Mouse (Mus musculus): ENCODE data around the gene Ggps1.
"Not testable (repeated sequence)": the region's sequence is repeated elsewhere in the genome, so short reads cannot be mapped to it uniquely, and the experiment has no call there.

Gene Ggps1

DNA sequence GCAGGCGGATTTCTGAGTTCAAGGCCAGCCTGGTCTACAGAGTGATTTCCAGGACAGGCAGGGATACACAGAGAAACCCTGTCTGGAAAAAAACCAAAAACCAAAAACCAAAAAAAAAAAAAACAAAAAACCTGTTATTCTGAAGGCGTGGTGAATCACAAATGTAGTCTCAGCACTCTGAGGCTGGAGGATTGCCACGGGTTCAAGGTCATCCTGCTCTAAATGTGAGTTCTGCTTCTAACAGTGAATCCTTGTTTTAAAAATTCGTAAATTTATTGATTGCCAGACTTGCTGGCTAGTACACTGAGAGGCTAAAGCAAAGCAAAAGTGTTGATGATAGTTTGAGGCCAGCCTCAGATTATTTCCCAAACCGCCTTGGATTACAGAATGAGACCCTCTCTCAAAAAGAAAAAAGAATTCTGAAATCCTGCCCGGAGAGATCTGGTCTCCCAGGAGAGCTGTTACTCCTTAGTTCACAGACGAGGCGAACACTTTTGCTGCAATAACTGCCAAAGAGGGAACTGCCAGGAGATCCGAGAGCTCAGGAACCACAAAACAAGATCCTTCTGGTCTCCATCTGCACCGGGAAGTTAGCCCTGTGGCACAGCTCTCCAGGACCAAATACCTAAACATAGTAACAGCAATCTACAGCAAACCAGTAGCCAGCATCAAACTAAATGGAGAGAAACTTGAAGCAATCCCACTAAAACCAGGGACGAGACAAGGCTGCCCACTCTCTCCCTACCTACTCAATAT, 27.2 kb downstream of the Ggps1 start:
- DNase-seq: no peak

DNA sequence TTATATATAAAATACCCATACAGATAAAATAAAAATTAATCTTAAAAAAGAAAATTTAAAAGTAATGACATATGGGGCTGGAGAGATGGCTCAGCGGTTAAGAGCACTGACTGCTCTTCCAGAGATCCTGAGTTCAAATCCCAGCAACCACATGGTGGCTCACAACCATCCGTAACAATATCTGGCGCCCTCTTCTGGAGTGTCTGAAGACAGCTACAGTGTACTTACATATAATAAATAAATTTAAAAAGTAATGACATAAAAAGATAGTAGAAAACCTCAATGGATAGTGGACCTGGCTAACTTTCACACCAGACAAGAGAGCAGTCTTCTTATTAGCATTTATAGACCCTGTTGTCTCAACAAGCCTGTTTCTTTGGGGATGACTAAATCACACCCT, 27.9 kb downstream of the Ggps1 start:
- DNase-seq: not testable (repeated sequence)

DNA sequence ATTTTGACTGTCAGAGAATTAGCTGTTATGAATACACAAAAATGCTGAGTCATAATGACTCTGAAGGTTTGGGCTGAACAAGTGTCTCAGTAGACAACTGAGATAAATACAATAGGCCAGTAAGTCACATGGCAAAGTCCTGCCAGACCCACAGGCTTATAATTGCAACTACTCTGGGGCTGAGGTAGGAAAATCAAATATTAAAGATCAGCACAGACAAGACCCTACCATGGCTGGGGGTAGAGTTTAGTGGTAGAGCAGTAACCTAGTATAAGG, 29.3 kb downstream of the Ggps1 start:
- no peak for DNase-seq

DNA sequence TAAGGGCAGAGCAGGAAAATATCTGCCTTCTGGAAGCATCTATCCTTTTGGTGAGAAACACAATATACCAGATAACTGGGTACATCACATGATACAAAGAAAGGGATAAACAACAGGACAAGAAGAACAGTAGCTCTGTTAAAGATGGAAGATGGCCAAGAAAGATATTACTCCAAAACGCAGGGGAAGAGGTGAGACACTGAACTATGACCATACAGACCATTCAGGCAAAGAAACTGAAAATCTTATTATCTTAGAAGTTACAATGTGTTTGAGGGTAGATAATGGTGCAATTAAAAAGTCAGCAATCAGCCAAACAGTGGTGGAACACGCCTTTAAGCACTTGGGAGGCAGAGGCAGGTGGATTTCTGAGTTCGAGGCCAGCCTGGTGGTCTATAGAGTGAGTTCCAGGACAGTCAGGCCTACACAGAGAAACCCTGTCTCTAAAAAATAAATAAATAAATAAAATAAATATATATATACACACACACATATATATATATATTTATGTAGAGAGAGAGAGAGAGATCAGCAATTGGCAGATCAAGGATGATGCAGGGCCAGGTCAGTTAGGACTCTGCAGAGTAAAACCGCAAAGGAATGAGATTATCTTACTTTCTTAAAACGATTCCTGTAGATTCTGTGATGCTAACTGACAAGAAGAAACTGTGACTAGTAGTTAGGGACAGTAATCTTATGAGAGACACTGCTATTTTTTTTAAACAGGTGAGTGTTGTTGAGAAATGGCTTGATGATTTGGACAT, 29.8 kb downstream of the Ggps1 start:
- DNase-seq: no peak

DNA sequence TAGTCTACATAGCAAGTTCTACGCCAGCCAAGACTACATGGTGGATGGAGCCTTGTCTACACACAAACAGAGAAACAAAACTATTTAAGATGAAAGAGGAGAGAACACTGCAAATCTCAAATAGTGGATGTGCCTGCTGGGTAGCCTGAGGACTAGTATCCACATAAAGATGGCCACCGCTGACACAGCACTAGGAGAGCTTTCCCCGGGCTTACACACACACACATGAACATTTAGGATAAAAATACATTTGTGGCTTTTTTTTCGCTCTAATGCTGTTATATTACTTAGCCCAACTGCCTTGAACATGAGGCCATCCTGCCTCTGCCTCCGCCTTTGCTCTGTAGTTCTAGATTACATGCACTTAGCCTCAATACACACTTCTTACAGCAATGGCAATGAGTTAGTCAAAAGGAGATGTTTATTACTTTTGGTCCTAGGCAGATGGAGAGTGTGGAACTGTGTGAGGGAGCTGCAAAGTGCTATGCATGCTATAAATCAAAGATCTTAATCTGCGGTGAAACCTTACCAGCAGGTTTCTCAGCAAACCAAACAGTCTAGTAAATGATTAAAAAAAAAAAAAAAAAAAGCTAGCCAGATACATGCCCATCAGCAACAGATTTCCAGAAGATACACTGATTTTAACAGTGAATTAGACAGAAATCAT, 37.0 kb downstream of the Ggps1 start:
- no peak for DNase-seq

DNA sequence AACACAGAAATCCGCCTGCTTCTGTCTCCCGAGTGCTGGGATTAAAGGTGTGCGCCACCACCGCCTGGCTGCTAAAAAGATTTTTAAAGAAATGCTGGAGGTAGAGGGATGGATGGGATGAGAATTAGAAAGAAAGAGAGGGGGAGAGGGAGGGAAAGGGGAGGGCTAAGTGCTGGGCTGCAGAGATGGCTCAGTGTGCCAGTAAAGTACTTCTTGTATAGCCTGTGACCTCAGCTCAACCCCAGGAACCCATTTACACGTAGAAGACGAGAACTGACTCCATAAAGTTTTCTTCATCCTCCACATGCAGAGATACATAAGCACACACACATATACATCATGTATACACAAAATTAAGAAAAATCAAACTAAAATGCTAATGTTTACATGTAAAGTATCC, 37.7 kb downstream of the Ggps1 start:
- DNase-seq: no peak

DNA sequence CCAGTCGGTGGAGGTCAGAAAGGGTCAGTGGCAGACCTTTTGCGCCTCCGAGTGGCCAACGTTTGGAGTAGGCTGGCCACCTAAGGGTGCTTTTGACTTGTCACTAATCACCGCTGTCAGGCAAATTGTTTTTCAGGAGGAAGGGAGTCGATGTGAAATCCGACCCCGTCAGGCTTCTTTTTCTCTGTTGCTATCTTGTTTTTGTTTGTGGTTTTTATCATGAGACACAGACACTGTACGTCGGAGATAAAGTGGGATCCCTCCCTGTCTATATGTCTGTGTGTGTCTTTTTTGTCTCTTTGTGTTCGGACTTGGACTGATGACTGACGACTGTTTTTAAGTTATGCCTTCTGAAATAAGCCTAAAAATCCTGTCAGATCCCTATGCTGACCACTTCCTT, 41.9 kb downstream of the Ggps1 start:
- DNase-seq: not testable (repeated sequence)

DNA sequence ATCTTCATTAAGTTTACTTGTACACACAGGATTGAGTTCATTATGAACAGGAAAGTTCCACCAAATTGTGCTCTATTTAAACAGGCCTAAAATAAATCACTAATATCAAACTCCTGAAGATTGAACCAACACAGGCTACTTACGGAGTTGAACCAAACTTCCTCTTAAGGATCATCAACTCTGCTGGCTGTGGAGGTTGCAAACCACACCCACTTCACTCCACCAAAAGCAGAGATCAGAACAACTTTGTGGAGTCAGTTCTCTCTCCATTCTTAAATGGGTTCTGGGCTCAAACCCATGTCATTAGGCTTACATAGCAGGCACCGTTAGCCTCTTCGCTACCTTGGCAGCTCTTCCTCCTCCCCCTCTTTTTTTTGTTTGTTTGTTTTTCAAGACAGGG, 44.4 kb downstream of the Ggps1 start:
- no peak for DNase-seq

DNA sequence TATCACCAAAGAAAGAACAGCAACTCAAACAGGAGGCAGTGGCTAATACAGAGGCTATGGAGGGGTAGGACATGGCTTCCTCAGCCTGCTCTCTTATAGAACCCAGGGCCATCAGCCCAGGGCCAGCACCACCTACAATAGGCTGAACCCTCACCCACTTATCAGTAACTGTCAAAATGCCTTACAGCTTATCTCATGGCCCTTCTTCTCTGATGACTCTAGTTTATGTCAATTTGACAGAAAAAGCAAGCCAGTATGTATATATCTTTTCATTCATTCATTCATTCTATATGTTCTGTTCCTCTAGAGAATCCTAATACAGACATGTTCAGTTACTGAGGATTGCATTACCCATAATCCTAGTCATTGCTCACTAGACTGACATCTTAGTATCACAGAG, 45.0 kb downstream of the Ggps1 start:
- no peak for DNase-seq

DNA sequence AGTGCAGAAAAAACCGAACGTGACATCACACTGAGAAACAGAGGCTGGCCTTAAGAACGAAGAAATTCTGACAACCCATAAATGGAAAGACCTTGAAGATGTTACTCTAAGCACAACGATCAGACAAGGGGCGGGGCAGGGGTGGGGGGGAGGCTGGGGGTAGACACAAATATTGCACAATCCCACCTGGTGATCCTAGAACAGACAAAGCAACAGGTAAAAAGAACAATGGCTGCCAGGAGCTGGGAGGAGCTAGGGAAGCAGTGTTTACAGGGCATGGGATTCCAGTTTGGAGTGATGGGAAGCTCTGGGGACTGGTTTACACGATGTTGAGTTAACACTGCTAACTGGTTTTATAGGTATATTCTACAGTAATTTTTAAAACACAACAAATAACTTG, 47.7 kb downstream of the Ggps1 start:
- DNase-seq: no peak

DNA sequence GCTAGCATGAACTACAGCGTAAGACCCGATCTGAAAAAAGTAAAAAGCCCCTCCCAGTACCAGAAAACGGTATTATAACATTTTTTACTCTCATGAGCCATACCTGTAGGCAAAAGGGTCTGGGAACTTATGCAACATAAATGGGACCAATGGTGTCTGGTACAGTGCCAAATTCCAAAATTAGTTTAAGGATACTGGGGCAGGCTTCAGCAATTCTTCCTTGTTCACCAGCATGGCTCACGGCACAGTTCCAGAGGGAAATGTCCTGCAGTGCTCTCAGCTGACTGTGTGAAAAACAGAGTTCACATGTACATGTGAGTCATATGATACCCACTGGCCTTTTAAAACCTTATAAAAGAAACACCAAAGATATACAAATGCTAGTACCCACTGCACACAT, 48.7 kb downstream of the Ggps1 start:
- DNase-seq: no peak

DNA sequence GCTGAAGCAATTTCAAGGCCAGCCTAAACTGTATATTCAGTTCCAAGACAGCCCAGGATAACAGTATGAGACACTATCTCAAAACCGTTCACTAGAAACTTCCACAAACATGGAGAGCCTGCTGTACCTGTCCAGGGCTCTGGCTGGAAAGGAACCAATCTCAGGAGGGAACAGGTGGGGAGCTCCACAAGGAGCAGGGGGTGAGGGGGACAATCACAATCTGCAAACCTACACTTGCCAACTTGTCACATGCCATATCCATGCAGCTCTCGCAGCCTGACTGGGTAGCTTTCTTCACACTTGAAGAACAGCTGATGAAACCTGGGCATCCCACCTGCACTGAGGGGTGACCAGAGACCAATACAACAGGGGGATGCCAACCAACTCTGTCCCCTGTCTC, 49.3 kb downstream of the Ggps1 start:
- no peak for DNase-seq

DNA sequence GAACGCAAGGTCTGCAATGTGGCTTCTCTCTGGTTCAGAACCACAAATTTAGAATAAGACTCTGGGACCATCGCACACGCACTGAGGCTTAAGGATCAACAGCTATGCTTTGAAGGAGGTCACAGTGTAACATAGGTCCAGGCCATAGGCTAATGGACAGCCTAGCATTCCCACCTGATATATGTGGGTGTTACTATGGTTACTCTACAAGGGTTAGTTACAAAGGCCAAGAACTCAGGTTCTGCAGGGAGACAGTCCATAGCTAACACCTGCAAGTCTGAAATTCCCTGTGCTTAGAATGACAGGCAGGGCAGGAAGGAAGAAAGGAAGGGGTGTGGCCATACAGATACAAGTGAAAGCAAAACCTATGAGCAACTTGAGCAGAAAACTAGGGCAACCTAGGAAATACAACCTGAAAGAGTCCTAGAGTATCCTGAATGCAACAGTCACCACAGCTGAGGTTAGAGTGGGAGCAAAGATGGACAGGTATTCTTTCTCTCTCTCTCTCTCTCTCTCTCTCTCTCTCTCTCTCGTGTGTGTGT, 51.8 kb downstream of the Ggps1 start:
- DNase-seq: no peak

DNA sequence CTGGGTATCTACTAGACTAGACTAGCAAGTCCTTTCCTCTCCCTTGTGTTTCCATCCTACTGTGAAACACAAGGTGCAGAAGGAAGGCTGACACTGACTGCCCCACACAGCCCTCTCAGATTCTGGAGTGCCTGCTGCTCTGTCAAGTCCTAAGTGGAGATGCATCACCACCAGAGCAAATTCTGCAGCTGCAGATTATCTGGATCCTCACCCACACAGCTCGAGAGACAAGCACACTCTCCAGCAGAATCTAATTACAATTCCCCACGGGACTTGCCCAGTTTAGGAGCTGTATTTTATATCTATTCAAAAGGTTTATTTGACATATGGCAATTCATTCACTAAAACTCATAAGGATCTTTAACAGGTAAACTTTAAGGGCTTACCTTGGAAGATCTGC, 57.2 kb downstream of the Ggps1 start:
- DNase-seq: no peak

DNA sequence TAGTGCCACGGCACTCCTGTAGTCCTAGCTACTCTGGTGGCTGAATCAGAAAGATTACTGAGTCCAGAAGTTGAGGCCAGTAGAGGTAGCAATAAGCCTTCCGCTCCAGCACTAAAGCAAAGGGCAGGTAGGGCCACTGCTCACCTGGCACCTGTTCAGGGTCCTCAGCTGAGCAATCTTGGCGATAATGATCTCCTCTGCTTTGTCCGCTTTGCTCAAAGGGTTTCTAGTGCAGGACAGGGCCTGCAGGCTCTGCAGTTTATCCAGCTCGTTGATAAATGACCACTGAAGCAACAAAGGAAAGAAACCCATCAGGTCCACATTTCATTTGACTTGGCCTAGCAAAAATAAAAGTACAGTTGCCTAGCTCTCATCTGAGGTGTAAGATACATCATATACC, 58.3 kb downstream of the Ggps1 start:
- no peak for DNase-seq

DNA sequence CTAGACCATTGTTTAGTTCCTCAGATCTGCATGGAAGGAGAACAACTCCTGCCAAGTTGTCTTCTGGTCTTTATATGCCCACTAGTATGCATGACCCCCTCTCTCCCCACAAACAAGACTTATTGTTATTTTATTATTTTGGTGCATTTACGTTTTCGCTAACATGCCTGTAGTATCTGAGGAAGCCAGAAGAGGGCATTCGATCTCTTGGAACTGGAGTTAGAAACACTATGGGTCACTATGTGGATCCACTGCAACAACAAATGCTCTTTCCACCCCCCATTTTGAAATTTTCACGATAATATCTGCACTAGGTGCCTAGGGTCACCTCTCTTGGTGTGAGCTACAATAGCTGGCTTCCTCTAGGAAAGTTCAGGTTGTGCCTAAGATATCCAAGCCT, 59.2 kb downstream of the Ggps1 start:
- no peak for DNase-seq

DNA sequence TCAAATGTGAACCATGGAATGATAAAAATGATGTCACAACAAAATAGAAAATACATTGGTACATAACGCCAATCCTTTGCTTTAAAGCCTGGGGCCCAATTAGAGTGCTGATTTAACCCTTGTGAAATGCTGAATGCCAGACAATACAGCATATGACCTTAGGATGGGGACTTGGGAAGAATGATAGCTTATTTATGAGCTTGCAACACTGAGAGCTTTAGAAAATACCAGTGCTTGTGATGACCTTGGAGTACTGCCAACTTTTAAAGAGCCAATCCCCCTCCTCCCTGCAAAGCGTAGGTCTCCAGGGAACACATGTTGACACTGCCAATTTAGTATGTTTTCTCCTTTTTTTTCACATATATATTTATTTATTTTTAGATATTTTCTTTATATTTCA, 60.6 kb downstream of the Ggps1 start:
- no peak for DNase-seq
